Mouse (Mus musculus): ENCODE results near the gene Rpl19.

- TF ChIP-seq CTCF (conservative IDR thresholded peaks at IDR 0.05; ENCODE audit: low read length), result peak; percentile 92
- no peak for TF ChIP-seq POU5F1 (IDR thresholded peaks at IDR 0.05; ENCODE audit: borderline replicate concordance, low read length)
Observed at GRCm38 (mm10) chr11:98045596-98045995, 19.1 kb downstream of the Rpl19 start.

Data from E14TG2a.4 (cell line).